Mouse (Mus musculus) induced T-regulatory cell, adult 2 months (primary cell): ENCODE results near the gene Gucy1b1.
A peak's percentile ranks its signal among the peaks of the same experiment; 100 is the strongest.

Experiments used
- DNase-seq: peaks from one replicate; pipeline ENCODE4 v3.0.0-alpha.2; 2012; ENCODE audit warnings: low read depth

Gene Gucy1b1

GRCm38 (mm10) chr3:82030008-82030748 is 44.3 kb downstream of the Gucy1b1 start:
- DNase-seq, result no peak

DNA sequence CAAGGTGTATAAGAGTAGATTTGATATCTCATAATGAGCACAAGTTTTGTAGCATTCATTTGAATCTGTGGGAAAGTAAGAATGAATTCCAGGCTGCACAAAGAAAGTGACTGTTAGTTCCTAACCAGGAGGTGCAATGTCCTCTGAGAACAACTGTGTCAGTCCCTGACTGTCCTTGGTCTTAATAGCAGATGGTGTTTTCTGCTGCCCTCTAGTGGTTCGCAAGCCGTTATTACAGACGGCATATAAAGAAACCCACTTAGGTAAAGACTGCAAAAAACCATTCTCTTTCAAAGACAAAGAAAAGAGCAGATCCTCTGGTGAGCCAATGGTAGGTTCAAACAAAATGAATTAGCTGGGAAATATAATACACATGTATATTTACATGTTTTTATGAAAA is 45.3 kb downstream of the Gucy1b1 start:
- peak; percentile 53 for DNase-seq

DNA sequence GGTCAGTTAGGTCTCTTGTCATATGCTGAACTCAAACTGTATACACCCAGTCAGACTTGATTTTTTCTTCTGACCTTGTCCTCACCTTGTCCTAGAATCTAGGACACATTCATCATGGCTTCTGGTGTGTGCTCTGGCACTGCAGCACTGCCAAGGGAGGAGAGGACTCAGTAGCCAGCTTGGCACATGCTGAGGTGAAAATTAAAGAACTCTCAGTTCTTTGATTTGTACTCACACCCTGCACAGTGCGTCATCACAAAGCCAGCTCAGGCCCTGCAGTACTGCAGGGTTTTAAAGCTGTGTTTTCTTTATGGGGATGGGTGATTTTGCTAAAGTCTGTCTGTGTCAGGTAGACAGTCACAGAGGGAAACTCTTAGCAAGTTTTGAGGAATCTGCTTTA is 47.2 kb downstream of the Gucy1b1 start:
- no peak for DNase-seq

- no peak for DNase-seq
These were observed 51.4 kb downstream of the Gucy1b1 start for GRCm38 (mm10) chr3:82023065-82023464.

GRCm38 (mm10) chr3:82022421-82022920 is 52.0 kb downstream of the Gucy1b1 start:
- no peak for DNase-seq

GRCm38 (mm10) chr3:82014148-82014703 is 60.3 kb downstream of the Gucy1b1 start:
- DNase-seq, result no peak

GRCm38 (mm10) chr3:82007002-82007401 is 67.5 kb downstream of the Gucy1b1 start:
- DNase-seq, result no peak

- DNase-seq, result peak; percentile 52
These were observed 78.5 kb downstream of the Gucy1b1 start for GRCm38 (mm10) chr3:81995988-81996387.

GRCm38 (mm10) chr3:81995371-81995770 is 79.1 kb downstream of the Gucy1b1 start:
- peak; percentile 3 for DNase-seq

DNA sequence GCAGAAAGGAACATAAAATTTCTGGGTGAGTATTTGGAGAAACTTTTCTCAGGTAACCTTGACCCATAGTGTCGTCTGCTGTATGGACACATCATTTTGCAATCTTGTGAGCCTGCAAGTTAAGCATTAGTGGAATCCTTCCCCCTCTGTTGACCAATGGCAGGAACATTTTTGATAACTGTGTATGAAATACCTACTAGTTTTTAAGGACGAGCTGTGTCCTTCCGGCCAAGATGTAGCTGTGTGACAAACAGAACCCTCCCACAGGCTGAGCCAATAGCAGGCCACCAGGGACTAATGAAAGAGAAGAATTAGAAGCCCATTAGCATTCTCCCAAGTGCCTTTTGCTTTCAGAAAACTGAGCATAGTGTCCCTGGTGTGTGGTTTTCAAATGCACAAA is 84.0 kb downstream of the Gucy1b1 start:
- no peak for DNase-seq

- DNase-seq, result no peak
These were observed 84.8 kb downstream of the Gucy1b1 start for GRCm38 (mm10) chr3:81989692-81990141.

DNA sequence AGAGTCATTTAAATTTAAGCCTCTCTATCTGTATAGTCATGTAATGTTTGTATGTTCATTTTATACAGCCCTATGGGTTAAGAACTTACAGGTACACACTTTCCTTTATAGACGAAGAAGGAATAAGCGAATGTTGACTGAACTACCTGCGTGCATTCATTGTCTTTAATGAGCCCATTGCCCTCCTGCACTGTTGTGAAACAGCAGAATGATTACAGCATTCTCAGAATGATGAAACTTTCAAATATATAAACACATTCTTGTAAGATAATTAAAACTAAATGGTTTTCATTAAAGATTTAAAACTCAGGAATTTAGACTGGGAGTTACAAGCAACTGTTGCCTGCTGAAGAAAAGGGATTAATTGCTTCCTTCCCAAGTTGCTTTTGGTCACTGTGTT is 86.9 kb downstream of the Gucy1b1 start:
- DNase-seq, result no peak

DNA sequence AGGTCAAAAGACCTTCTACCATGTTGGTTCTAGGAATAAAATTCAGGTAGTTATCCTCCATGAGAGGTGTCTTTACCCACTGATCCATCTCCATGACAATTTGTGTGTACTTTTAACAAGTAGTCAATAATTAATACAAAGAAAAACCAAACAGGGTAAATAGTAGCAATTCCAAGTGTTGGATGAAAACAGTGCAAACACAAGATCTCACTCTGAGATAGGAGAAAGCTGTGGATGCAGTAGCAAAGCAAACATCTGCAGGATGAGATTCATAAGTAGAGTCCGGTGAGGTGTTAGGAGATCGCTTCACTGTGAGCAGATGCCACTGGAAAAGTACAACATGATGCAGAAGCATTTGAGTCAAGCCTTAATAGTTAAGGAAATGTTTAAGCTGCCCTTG is 88.4 kb downstream of the Gucy1b1 start:
- no peak for DNase-seq

DNA sequence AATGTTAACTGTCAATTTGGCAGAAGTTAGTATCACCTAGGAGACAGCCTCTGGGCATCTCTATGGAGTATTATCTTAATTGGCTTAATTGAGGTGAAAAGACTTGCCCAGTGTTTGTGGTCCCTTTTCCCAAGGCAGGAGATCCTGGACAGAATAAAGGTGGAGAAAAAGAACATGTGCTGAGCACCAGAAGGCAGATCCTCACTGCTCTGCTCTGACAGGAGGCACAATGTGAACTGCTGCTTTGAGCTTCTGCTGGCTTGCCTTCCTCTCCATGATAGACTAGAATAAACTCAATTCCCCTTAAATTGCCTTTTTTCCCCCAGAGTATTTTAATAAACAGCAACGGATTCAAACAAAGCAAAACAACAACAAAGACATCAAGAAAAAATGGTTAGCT is 89.4 kb downstream of the Gucy1b1 start:
- no peak for DNase-seq

DNA sequence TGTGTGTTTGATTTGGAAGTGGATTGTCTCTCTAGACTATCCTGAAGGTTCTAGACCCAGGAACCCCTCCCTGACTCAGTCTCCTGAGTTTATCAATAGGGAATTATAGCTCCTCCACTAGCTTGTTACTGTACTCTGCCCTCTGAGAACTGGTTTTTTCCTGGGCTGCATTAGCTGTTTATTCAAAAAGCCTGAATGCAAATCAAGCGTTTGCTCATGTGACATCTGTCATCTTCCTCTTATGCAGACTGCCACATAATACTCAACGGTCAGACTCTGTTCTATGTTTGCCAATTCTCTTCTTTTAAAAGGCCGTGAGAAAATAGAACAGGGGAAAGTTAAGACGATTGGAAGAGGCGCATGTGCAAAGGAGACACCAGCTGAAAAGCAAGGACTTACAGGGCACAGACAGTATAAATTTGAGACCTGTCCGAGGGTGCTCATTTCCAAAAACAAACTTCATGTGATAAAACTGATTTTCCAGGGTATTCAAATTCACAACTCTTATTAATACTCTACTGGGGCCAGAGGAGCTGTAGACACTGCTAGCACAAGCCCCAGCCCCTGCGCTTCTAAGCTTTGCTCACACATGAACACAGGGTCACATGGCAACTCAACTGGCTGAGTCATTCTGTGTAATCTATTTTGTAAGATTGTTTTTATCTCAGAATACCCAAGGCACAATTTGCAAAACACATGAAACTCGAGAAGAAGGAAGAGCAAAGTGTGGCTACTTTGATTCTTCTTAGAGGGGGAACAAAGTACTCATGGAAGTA is 91.2 kb downstream of the Gucy1b1 start:
- DNase-seq, result no peak
